Mouse (Mus musculus) intestine, postnatal 0 days (tissue): ENCODE data around the gene Prr36. TPM values are rescaled to one million over a fixed set of nuclear protein-coding genes. Genes with fewer than 3 reads are reported as not detected.

Experiments
- ATAC-seq: fragments of 200-750 bp; cut with Nextera tagmentation; 2 replicates; pipeline ENCODE4 v1.8.0; 2017; ENCODE audit warnings: mild to moderate bottlenecking, moderate TSS enrichment, moderate library complexity
- H3K27ac ChIP-seq: fragments of 300-500 bp; sonication (generic); 2 replicates; pipeline ENCODE4 v1.5.1; 2014; ENCODE audit warnings: mild to moderate bottlenecking, low read depth, low read length, moderate library complexity
- H3K27me3 ChIP-seq: fragments of 300-500 bp; sonication (generic); replicated peaks from 2 replicates; pipeline ENCODE4 v1.6.1; 2014; ENCODE audit warnings: low read length, mixed read lengths; ENCODE audit not compliant: control insufficient read depth, insufficient read depth
- H3K36me3 ChIP-seq: fragments of 300-500 bp; sonication (generic); 2 replicates; pipeline ENCODE4 v1.6.1; 2014; ENCODE audit warnings: mild to moderate bottlenecking, moderate library complexity; ENCODE audit not compliant: control insufficient read depth, insufficient read depth
- H3K4me1 ChIP-seq: fragments of 300-500 bp; sonication (generic); replicated peaks from 2 replicates; pipeline ENCODE4 v1.6.1; 2014; ENCODE audit warnings: antibody characterized with exemption, low read length, mixed read lengths; ENCODE audit not compliant: control insufficient read depth, insufficient read depth
- H3K4me2 ChIP-seq: fragments of 300-500 bp; sonication (generic); replicated peaks from 2 replicates; pipeline ENCODE4 v1.6.1; 2014; ENCODE audit warnings: low read depth, mild to moderate bottlenecking, moderate library complexity
- H3K4me3 ChIP-seq: fragments of 300-500 bp; sonication (generic); 2 replicates; pipeline ENCODE4 v1.5.1; 2014; ENCODE audit warnings: low read depth, low read length
- H3K9ac ChIP-seq: fragments of 300-500 bp; sonication (generic); 2 replicates; pipeline ENCODE4 v1.6.1; 2014; ENCODE audit warnings: mild to moderate bottlenecking, low read depth, low read length
- H3K9me3 ChIP-seq: fragments of 300-500 bp; sonication (generic); 2 replicates; pipeline ENCODE4 v1.6.1; 2016; ENCODE audit warnings: mixed run types; ENCODE audit not compliant: control insufficient read depth
- CTCF ChIP-seq: sonication (generic); IDR thresholded peaks from 2 replicates; pipeline ENCODE4 v1.5.1; 2016; ENCODE audit warnings: low read depth, mild to moderate bottlenecking, control low read depth, antibody characterized with exemption, moderate library complexity
- WGBS: fragments of 180-500 bp; shearing (Covaris S2); extraction: QIAGEN DNeasy Blood & Tissue Kit; methylation state at CpG from one replicate; pipeline ENCODE4 v1.1.7; 2014; 5-methylcytosine and 5-hydroxymethylcytosine counted together
- polyA plus RNA-seq: library from polyadenylated mRNA; unstranded; fragments of >200 nt; fragmentation: Nextera tagmentation; extraction: Ambion mirVana; gene quantifications from 2 replicates; pipeline ENCODE4 v1.2.1, GENCODE M21; 2015

Gene Prr36
- polyA plus RNA-seq, 1 experiment from 2014 or later: 0.99 TPM

DNA sequence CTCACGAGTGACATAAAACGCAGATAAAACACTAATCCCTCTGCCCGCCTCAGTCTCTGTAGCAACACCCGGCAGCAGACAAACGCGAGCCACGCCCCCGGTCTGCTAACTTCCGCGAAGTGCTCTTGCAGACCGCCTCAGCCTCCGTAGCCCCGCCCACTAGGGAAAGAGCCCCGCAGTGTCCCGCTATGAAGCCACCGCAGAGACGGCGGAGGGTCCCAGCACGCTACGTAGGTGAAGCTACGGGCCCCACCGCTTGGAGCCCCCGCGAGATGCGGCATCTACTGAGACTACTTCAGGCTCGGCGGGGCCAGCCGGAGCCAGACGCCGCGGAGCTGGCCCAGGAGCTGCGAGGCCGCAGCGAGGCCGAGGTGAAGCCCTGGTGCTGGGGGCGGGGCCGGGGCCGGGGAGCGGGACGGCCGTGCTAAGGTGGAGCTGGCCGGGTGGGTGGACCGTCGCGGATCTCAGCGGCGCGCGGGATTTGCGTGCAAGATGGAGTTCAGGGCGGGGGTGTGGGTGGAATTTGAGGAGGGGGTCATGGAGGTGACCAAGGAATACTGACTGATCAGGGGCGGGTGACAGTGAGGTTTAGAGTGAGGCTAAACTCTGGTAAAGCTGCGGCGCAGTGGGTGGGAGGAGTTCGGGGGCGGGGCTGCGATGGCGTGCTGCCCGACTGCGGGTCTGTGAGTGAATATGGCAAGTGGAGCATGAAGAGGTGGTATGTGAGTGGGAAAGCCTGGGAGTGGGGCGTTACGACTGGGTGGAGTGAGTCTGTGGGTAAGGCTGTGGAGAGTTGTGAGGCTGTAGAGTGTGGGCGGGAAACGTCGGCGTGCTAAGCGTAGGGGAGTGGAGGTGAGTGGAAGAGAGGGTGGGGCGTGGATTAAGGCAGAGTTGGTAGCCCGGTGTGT is 35.9 kb upstream of the Prr36 start, which contains the start of gene Snapc2:
Snapc2 (plus strand) TSS at position 147 of the 908 bp plus-strand sequence.
- peak within 1 kb of the TSS; percentile 59 for H3K9ac ChIP-seq
- H3K4me3 ChIP-seq: peak within 1 kb of the TSS; percentile 92
- H3K9me3 ChIP-seq: no peaks in the 10 kb centered on the region
- peak within 1 kb of the TSS; percentile 71 for H3K27ac ChIP-seq
- under 1% methylated on average over 69 of the region's 69 CpGs for WGBS
- no peaks in the 10 kb centered on the region for H3K27me3 ChIP-seq
- peaks cover 22% of the 10 kb centered on the region for H3K36me3 ChIP-seq
- H3K4me2 ChIP-seq: peak within 1 kb of the TSS; percentile 90
- no peak for TF ChIP-seq CTCF
- no peaks in the 10 kb centered on the region for H3K4me1 ChIP-seq
- peak; percentile 93 for ATAC-seq

DNA sequence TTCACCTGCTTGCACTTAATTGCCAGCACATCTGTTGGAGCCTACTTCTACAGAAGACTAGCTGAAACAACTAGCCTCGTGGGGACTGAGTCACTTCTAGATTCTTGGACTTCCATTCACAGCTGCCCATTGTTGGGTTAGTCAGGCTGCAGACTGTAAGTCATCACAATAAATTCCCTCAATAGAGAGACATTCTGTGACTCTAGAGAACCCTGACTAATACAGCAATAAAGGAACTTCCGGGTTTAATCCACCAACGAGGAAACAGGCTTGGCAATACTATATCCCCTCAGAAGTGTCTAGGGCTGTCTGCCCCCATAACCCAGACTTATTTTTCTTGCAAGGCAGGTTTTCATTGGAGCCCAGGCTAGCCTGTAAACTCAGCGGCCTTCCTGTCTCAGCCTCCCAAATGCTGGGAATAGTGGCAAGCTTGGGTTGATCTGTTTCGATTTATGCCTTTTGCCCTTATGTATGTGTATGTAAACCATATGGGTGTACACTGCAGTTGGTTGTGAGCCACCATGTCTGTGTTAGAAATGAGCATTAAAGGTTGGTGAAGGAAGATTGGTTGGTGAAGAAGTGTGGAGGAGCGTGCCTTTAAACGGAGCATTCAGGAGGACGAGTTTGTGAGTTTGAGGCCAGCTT is 35.0 kb upstream of the Prr36 start:
- no peaks in the 10 kb centered on the region for H3K9me3 ChIP-seq
- peak overlapping the region; percentile 90 for H3K4me2 ChIP-seq
- TF ChIP-seq CTCF: no peak
- H3K9ac ChIP-seq: 0 out of 2 replicates have a peak overlapping the region, but pooled peaks have one; percentile 59
- H3K4me1 ChIP-seq: no peaks in the 10 kb centered on the region
- peak overlapping the region; percentile 92 for H3K4me3 ChIP-seq
- peak overlapping the region; percentile 47 for H3K27ac ChIP-seq
- 34% methylated on average over 8 of the region's 8 CpGs for WGBS
- ATAC-seq: no peak
- H3K27me3 ChIP-seq: no peaks in the 10 kb centered on the region
- H3K36me3 ChIP-seq: peaks cover 31% of the 10 kb centered on the region

DNA sequence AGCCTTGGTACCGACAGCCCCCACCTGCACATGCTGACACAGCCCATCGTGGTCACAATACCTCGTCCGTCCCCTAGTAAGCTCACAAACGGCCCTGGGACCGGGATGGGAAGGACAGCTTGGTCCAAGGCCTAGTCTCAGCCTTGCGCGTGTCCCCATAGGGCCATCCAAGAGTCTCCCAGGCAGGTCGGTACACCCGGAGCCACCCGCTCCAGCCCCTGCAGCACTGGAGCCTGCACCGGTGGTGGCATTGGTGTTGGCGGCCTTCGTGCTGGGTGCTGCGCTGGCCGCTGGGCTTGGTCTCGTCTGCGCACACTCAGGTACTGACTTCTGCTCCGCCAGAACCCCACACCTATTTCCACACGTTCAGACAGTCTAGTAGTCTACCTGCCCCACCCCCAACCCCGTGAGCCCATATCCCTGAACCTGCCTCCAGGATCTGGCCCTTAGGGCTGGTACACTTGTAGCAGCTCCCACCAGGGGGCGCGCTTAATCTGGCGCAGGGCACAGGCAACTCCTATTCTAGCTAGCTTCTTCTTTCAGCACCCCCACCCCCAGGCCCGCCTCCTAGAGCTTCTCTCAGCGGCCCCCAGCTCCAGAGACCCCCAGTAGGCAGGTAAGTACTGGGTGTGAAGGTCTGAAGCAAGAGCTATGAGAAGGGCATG is 33.2 kb upstream of the Prr36 start:
- Histone ChIP-seq H3K27me3 (no peaks in the 10 kb centered on the region), H3K4me1 (no peaks in the 10 kb centered on the region), H3K36me3 (peaks cover 41% of the 10 kb centered on the region), H3K27ac (no peak overlapping the region), H3K9me3 (no peaks in the 10 kb centered on the region), H3K4me3 (no peak overlapping the region), H3K9ac (no peak overlapping the region), H3K4me2 (no peak overlapping the region)
- 42% methylated on average over 26 of the region's 26 CpGs for WGBS
- peak; percentile 91 for TF ChIP-seq CTCF
- peak; percentile 20 for ATAC-seq

DNA sequence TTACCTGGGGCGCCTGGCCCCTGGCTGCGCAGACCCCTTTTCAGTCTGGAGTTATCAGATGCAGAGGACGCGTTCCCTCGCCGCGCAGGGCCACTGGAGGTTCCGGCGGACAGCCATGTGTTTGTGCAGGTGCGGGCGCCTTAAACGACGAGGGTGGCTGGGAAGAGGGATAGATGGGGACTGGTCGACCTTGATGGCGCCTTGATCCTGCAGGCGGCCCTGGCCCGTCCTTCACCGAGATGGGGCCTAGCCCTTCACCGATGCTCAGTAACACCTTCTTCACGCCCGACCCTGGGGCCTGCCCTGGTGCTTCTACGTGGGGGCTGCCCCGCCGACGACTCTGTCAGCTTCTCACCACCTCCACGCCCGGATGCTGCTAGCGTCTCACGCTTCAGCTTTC is 32.0 kb upstream of the Prr36 start:
- Histone ChIP-seq H3K9ac (no peak overlapping the region), H3K4me3 (no peak overlapping the region), H3K9me3 (no peaks in the 10 kb centered on the region), H3K27me3 (no peaks in the 10 kb centered on the region), H3K27ac (no peak overlapping the region), H3K4me2 (no peak overlapping the region), H3K36me3 (peaks cover 43% of the 10 kb centered on the region), H3K4me1 (no peaks in the 10 kb centered on the region)
- WGBS: 39% methylated on average over 28 of the region's 29 CpGs
- ATAC-seq: no peak
- no peak for TF ChIP-seq CTCF

DNA sequence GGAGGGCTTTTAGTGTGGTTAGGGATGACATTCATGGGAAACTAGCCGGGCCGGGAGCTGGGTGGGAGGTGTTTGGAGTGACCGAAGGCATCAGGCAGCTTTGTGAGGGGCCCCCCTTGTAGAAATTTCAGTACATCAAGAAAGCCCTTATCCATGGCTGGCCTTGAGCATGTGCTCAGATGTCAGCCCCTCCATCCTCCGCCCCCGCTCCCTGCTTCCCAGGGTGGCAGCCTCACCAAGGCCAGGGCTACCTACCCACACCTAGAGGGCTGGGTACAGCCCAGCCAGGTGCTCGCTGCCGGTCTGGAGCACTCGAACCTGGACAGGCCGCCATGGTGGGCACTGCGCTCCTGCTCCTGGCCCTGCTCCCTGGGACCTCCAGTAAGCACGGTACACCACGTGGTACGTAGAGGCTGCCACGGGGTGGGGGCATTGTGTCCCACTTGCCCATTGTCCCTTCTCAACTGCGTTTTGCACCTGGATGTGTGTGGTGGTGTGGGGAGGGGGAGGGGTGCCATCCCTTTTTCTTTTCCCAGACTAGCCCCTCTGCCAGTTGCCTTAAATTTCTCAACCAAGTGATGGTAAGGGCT is 30.8 kb upstream of the Prr36 start, which contains the start of gene Tgfbr3l:
Tgfbr3l (plus strand) TSS at position 264 of the 590 bp plus-strand sequence.
- H3K27me3 ChIP-seq: no peaks in the 10 kb centered on the region
- whole genome bisulfite sequencing: 81% methylated on average over 15 of the region's 15 CpGs
- peaks cover 54% of the 10 kb centered on the region for H3K36me3 ChIP-seq
- no peaks in the 10 kb centered on the region for H3K9me3 ChIP-seq
- no peak within 1 kb of the TSS for H3K4me3 ChIP-seq
- H3K27ac ChIP-seq: no peak within 1 kb of the TSS; the same call in 1 of the 2 replicates
- TF ChIP-seq CTCF: no peak
- no peak within 1 kb of the TSS for H3K4me2 ChIP-seq
- no peaks in the 10 kb centered on the region for H3K4me1 ChIP-seq
- ATAC-seq: no peak
- H3K9ac ChIP-seq: no peak within 1 kb of the TSS

DNA sequence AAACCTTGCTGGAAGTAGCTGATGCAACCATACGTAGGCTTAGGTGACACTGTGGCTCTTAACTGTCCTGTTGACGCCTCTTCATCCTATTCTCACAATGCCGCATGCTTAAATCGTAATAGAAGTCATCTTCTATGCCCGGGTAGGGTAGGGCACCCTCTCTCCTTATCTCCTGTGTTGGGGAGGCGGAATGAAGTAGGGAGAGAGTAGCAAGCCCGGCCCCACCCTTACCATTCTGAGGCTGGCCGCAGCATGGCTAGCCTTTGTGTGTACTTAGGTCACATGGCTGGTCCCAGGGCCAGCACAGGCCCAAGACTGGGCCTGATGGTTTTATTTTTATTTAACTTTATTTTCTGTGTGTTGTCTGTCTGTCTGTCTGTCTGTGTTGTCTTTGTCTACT is 30.0 kb upstream of the Prr36 start:
- no peak for ATAC-seq
- H3K9me3 ChIP-seq: no peaks in the 10 kb centered on the region
- H3K27me3 ChIP-seq: no peaks in the 10 kb centered on the region
- no peak overlapping the region; the same call in 1 of the 2 replicates for H3K27ac ChIP-seq
- peaks cover 60% of the 10 kb centered on the region for H3K36me3 ChIP-seq
- H3K4me3 ChIP-seq: no peak overlapping the region
- H3K4me2 ChIP-seq: no peak overlapping the region
- no peaks in the 10 kb centered on the region for H3K4me1 ChIP-seq
- no peak overlapping the region for H3K9ac ChIP-seq
- TF ChIP-seq CTCF: no peak
- WGBS: 82% methylated on average over 8 of the region's 8 CpGs
